Mouse (Mus musculus): ENCODE results near the gene Rasd1.

DNA sequence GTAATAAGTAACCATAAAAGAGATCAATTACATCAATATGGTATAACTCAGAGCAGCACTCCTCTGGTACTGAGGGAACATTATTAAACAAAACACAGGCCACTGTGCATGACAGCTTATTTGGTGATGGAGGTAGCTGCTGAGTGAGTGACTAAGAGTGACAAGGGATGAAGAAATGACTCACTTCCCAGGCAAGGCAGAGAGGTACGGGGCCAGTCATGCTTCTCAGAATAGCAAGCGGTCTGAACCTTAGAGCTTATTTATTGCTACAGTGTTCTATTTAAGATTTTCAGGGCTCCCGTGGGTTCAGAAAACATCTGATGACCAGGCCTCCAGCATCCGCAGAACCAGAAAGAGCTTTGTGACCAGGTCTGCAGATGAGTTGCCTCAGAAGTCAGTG lies 51.0 kb downstream of the Rasd1 start:
- TF ChIP-seq CTCF (IDR thresholded peaks at IDR 0.05; ENCODE audit: extremely low read depth, insufficient read depth, low read length) (no peak), POLR2A (IDR thresholded peaks at IDR 0.05; ENCODE audit: extremely low read depth, insufficient read depth, low read length) (no peak)

Measured in cortical plate, adult 2 months (tissue).